Mouse (Mus musculus) bone marrow macrophage, adult 2 months (primary cell): Measurements from ENCODE around the gene Setd4. TPM values are rescaled to one million over a fixed set of nuclear protein-coding genes. Genes with fewer than 3 reads are reported as not detected.

Experiments used
- H3K27ac ChIP-seq: 2 replicates; pipeline ENCODE4 v1.5.1; 2012; ENCODE audit warnings: low read depth, low read length; ENCODE audit not compliant: insufficient read depth
- H3K4me1 ChIP-seq: 2 replicates; pipeline ENCODE4 v1.6.1; 2012; ENCODE audit warnings: low read length; ENCODE audit not compliant: control insufficient read depth, insufficient read depth
- H3K4me3 ChIP-seq: 2 replicates; pipeline ENCODE4 v1.5.1; 2012; ENCODE audit warnings: mild to moderate bottlenecking, low read length, moderate library complexity; ENCODE audit not compliant: insufficient read depth
- CTCF ChIP-seq: IDR thresholded peaks from 2 replicates; pipeline ENCODE4 v1.5.1; 2012; ENCODE audit warnings: low read depth, mild to moderate bottlenecking, low read length, moderate library complexity
- POLR2A ChIP-seq: IDR thresholded peaks from 2 replicates; pipeline ENCODE4 v1.6.1; 2012; ENCODE audit warnings: mild to moderate bottlenecking, low read depth, low read length, borderline replicate concordance
- polyA plus RNA-seq: library from polyadenylated mRNA; stranded (reverse); fragments of >200 nt; gene quantifications from 2 replicates; pipeline ENCODE4 v1.2.4, GENCODE M21; 2012; ENCODE audit not compliant: missing spikeins, insufficient read depth, insufficient read length

Setd4 gene
- polyA plus RNA-seq, 1 experiment, result 5.4 TPM

GRCm38 (mm10) chr16:93578346-93579005, 25.4 kb downstream of the Setd4 start:
- no peak overlapping the region for H3K4me3 ChIP-seq
- TF ChIP-seq CTCF, result no peak
- TF ChIP-seq POLR2A, result no peak
- no peaks in the 10 kb centered on the region for H3K4me1 ChIP-seq
- H3K27ac ChIP-seq, result no peak overlapping the region

- Histone ChIP-seq H3K27ac (no peak overlapping the region), H3K4me1 (no peaks in the 10 kb centered on the region), H3K4me3 (no peak overlapping the region)
- no peak for TF ChIP-seq POLR2A
- TF ChIP-seq CTCF, result peak; percentile 82
These were observed 27.3 kb downstream of the Setd4 start for GRCm38 (mm10) chr16:93576412-93577082.

- no peaks in the 10 kb centered on the region for H3K4me1 ChIP-seq
- no peak for TF ChIP-seq CTCF
- no peak for TF ChIP-seq POLR2A
- H3K4me3 ChIP-seq, result no peak overlapping the region
- H3K27ac ChIP-seq, result no peak overlapping the region
These were observed 28.3 kb downstream of the Setd4 start for GRCm38 (mm10) chr16:93575574-93575973.

- no peaks in the 10 kb centered on the region for H3K4me1 ChIP-seq
- no peak overlapping the region for H3K27ac ChIP-seq
- no peak overlapping the region for H3K4me3 ChIP-seq
- no peak for TF ChIP-seq CTCF
- TF ChIP-seq POLR2A, result no peak
These were observed 29.2 kb downstream of the Setd4 start for GRCm38 (mm10) chr16:93574521-93575191.

- H3K27ac ChIP-seq, result no peak overlapping the region
- H3K4me1 ChIP-seq, result no peaks in the 10 kb centered on the region
- TF ChIP-seq CTCF, result no peak
- TF ChIP-seq POLR2A, result no peak
- H3K4me3 ChIP-seq, result no peak overlapping the region
These were observed 30.4 kb downstream of the Setd4 start for GRCm38 (mm10) chr16:93573434-93573833.

GRCm38 (mm10) chr16:93572383-93572782, 31.5 kb downstream of the Setd4 start:
- Histone ChIP-seq H3K4me3 (no peak overlapping the region), H3K27ac (no peak overlapping the region), H3K4me1 (no peaks in the 10 kb centered on the region)
- TF ChIP-seq CTCF, result no peak
- no peak for TF ChIP-seq POLR2A

- TF ChIP-seq POLR2A (no peak), CTCF (no peak)
- Histone ChIP-seq H3K4me3 (no peak overlapping the region), H3K4me1 (no peaks in the 10 kb centered on the region), H3K27ac (no peak overlapping the region)
These were observed 45.4 kb downstream of the Setd4 start for GRCm38 (mm10) chr16:93558499-93558898.

- Histone ChIP-seq H3K27ac (no peak overlapping the region), H3K4me1 (no peaks in the 10 kb centered on the region), H3K4me3 (no peak overlapping the region)
- TF ChIP-seq CTCF (no peak), POLR2A (no peak)
These were observed 46.2 kb downstream of the Setd4 start for GRCm38 (mm10) chr16:93557646-93558045.

GRCm38 (mm10) chr16:93552686-93553513, 51.0 kb downstream of the Setd4 start:
- H3K4me1 ChIP-seq, result no peaks in the 10 kb centered on the region
- no peak overlapping the region for H3K27ac ChIP-seq
- TF ChIP-seq CTCF (no peak), POLR2A (no peak)
- no peak overlapping the region for H3K4me3 ChIP-seq

- no peak overlapping the region for H3K27ac ChIP-seq
- no peak overlapping the region for H3K4me3 ChIP-seq
- TF ChIP-seq POLR2A (no peak), CTCF (no peak)
- H3K4me1 ChIP-seq, result 0 out of 2 replicates have a peak, but pooled peaks cover 3% of the 10 kb centered on the region
These were observed 54.6 kb downstream of the Setd4 start for GRCm38 (mm10) chr16:93549287-93549686.
